Mouse (Mus musculus) megakaryocyte, embryonic 14.5 days (primary cell): ENCODE data around the gene Phactr1. TPM values are rescaled to one million over a fixed set of nuclear protein-coding genes. Genes with fewer than 3 reads are reported as not detected.

ENCODE experiments used
- H3K27me3 ChIP-seq: replicated peaks from 2 replicates; pipeline ENCODE3; 2012; ENCODE audit warnings: inconsistent platforms
- H3K36me3 ChIP-seq: replicated peaks from 2 replicates; pipeline ENCODE3; 2012; ENCODE audit warnings: low read length, inconsistent platforms, mixed read lengths
- H3K4me1 ChIP-seq: 2 replicates; pipeline ENCODE4 v1.6.1; 2012; ENCODE audit warnings: inconsistent platforms
- H3K4me3 ChIP-seq: replicated peaks from 2 replicates; pipeline ENCODE3; 2012; ENCODE audit warnings: moderate library complexity, mild to moderate bottlenecking, inconsistent platforms
- H3K9me3 ChIP-seq: 2 replicates; pipeline ENCODE4 v1.6.1; 2012; ENCODE audit warnings: inconsistent platforms
- FLI1 ChIP-seq: IDR thresholded peaks from 2 replicates; pipeline ENCODE4 v1.6.1; 2012; ENCODE audit warnings: low read length, inconsistent platforms, mixed read lengths
- GATA1 ChIP-seq: IDR thresholded peaks from 3 replicates; pipeline ENCODE4 v1.6.1; 2012; ENCODE audit warnings: mixed read lengths, low read length, inconsistent platforms, borderline replicate concordance
- polyA plus RNA-seq: library from polyadenylated mRNA; stranded (reverse); fragments of >175 nt; gene quantifications from 2 replicates; pipeline ENCODE4 v1.2.3, GENCODE M21; 2012; ENCODE audit warnings: low replicate concordance; ENCODE audit not compliant: insufficient read depth

Gene Phactr1
- polyA plus RNA-seq, 1 experiment, result 0.01 TPM

DNA sequence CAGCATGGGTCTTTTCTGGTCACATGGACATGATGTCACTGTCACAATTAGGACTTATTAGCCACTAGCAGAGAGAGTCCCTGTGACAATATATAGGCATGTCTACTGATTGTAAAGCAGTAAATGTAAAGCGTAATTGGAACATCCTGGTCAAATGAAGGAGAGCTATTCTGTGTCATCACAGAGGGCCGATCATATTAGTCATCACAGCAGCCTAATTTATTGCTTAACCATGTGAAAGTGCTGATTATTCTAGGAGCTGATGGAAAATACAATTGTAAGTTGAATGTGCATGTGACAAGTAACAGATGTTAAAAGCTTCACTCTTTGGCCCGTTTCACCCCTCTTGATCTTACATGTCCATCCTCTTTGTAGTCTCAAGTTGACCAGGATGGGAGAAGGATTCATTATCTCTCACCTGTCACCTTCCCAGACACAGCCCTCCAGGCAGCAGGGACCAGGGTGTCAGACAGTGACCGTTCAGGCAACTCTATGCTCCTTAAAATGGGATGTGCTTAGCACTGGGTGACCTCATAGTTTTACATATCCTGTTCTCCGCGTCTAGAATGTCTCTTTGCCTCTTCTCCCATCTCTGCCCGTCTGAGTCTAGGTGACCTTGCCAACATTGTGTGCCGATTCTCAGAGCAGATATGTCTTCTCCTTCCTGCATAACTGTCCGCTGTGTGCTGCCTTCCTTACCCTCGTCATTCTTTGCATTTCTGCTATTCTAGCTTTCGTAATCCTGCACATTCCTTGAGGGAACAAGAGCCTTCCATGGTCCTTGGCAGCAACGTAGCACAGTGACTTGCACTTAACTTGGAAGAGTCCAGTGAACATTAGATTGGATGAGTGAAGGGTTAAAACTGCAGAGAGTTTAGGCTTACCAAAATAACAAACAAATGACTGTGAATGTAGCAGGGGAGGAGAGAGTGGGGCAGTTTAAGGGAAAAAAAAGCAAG is 209.4 kb downstream of the Phactr1 start:
- no peaks in the 10 kb centered on the region for H3K4me1 ChIP-seq
- H3K4me3 ChIP-seq, result no peak overlapping the region
- H3K27me3 ChIP-seq, result no peaks in the 10 kb centered on the region
- TF ChIP-seq GATA1 (no peak), FLI1 (no peak)
- H3K36me3 ChIP-seq, result no peaks in the 10 kb centered on the region
- H3K9me3 ChIP-seq, result peaks cover 25% of the 10 kb centered on the region

DNA sequence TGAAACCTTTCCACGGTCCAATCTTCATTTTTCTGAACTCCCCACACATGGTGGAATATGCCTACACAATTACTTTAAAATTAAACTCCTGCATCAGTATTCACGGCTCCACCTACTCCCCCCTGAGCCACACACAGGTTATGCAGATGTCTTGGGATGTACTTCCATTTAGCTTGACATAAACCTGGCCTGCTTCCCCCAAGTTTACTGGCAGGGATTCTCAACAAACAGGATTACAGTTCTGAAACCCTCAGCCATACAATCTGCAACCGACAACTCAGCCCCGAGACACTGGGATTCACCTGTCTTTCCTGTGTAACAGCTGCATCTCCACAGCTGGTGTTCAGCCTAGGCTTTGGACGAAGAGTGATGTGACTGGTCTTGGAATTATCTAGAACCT is 210.2 kb downstream of the Phactr1 start:
- no peak for TF ChIP-seq GATA1
- TF ChIP-seq FLI1, result no peak
- Histone ChIP-seq H3K36me3 (no peaks in the 10 kb centered on the region), H3K4me3 (no peak overlapping the region), H3K9me3 (peaks cover 32% of the 10 kb centered on the region), H3K4me1 (no peaks in the 10 kb centered on the region), H3K27me3 (no peaks in the 10 kb centered on the region)

DNA sequence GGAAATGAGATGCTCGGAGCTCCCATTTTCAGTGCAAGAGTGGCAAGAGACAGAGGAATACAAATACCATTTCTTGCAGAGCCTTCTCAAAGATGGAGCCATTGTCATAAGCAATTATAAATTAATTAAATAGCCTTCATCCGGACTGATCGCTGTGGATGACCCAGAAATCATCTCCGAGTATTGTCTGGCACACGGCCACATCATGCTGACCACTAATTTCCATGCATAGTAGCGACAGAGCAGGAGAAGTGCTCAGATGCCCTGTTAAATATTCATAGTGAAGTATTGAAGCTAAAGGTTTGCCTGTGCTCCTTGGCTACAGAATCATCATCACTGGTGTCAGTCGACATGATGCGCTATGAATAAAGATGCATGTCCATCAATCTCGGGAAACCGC is 213.6 kb downstream of the Phactr1 start:
- TF ChIP-seq GATA1 (no peak), FLI1 (no peak)
- no peaks in the 10 kb centered on the region for H3K36me3 ChIP-seq
- H3K9me3 ChIP-seq, result peaks cover 32% of the 10 kb centered on the region
- H3K4me3 ChIP-seq, result no peak overlapping the region
- H3K27me3 ChIP-seq, result no peaks in the 10 kb centered on the region
- H3K4me1 ChIP-seq, result no peaks in the 10 kb centered on the region

DNA sequence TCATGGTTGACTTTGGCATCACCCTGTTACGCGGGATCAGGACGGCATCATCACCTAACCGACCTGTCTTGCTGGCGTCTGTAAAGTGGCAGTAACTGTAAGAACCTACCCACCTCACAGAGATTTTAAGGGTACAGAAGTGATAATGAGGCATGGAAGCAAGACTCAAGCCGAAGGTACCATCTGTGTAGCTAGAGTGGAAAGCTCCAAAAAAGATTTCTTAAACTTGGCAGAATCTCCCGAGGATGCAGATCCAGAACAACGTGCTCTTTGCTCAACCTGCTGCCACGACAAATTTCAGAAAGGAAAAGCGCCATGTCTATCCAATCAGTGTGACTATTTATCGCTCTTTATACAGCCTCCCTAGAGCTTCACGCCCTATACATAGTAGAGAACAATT is 214.2 kb downstream of the Phactr1 start:
- Histone ChIP-seq H3K4me3 (no peak overlapping the region), H3K27me3 (no peaks in the 10 kb centered on the region), H3K9me3 (peaks cover 32% of the 10 kb centered on the region), H3K36me3 (no peaks in the 10 kb centered on the region), H3K4me1 (no peaks in the 10 kb centered on the region)
- TF ChIP-seq GATA1, result no peak
- no peak for TF ChIP-seq FLI1

DNA sequence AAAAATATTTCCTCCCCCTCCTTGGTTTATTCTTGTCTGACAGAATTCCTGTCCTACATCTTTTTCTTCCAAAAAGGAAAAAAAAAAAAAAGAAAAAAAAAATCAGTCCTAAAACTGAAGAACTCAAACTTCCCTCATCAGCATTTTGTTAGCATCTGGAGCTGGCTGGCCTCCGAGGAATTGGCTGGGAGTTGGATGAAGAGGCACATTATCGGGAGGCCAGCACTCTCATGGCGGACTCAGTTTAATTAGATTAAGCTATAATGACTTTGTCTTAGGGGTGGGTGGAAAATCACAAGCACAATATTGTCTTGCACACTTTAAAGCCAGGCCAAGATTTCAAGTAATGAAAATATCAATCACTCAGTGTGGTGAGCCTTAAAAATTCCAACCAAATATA is 215.6 kb downstream of the Phactr1 start:
- H3K9me3 ChIP-seq, result peaks cover 32% of the 10 kb centered on the region
- H3K4me1 ChIP-seq, result no peaks in the 10 kb centered on the region
- H3K4me3 ChIP-seq, result no peak overlapping the region
- no peaks in the 10 kb centered on the region for H3K27me3 ChIP-seq
- H3K36me3 ChIP-seq, result no peaks in the 10 kb centered on the region
- no peak for TF ChIP-seq GATA1
- TF ChIP-seq FLI1, result no peak

DNA sequence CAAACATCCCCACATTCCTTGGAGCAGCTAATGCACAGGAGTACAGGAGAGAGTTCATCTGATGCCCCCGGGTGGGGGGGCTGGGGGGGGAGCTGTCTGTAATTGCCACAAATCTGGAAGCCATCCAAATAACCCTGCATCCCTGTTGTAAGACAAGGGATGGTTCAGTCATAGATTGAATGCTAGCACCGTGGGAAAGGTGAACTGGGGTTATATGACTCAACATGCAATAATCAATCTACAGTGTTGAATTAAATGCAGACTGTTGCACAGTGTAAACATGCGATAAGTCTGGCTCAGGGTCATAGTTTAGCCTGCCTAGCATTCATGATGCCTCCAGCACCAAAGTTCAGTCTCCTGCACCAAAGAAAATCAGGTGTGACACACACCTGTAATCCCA is 219.2 kb downstream of the Phactr1 start:
- H3K9me3 ChIP-seq, result peaks cover 9% of the 10 kb centered on the region; the same call in 1 of the 2 replicates
- TF ChIP-seq GATA1 (no peak), FLI1 (no peak)
- H3K4me3 ChIP-seq, result no peak overlapping the region

DNA sequence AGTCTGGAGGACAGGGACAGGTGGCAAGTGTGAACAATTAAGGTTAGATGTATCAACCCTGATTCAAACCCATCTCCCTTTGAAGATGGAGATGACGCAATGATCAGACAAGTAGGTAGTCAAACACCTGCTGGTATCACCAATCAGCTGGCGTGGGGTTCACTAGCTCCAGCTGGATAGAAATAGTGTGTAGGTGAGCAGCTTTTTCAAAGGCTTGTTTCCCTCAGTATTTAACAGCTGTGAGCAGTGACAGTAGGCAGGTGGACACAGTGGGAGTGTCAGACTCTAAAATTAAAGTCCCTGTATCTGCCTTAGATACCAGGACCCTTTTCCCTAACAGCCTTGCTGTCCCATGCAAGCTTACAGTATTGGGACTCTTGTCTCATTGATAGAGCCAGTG is 221.4 kb downstream of the Phactr1 start:
- Histone ChIP-seq H3K36me3 (no peaks in the 10 kb centered on the region), H3K4me3 (no peak overlapping the region), H3K27me3 (no peaks in the 10 kb centered on the region), H3K4me1 (no peaks in the 10 kb centered on the region), H3K9me3 (peaks cover 2% of the 10 kb centered on the region)
- TF ChIP-seq GATA1 (no peak), FLI1 (no peak)

More for the DNA sequence above, 219.2 kb downstream of the Phactr1 start:
- Histone ChIP-seq H3K36me3 (no peaks in the 10 kb centered on the region), H3K4me1 (no peaks in the 10 kb centered on the region), H3K27me3 (no peaks in the 10 kb centered on the region)

DNA sequence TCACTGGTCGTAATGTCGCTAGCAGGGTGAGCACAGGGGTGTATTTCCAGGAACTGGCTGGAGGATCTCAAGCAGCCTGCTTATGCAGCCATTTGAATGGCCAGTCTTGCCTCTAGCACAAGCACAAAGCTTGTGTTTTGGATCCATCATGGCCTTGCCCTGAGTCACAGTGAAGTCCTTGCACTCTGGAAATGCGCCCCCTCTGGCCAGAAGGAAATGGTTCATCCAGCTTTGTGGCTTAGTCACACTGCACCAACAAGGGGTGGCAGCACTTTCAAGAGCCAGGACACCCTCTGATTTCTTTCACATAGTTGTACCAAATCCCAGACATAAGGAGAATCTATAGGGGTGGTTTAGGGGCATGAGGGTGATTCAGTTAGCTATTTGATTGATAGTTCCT is 222.4 kb downstream of the Phactr1 start:
- H3K36me3 ChIP-seq, result no peaks in the 10 kb centered on the region
- H3K27me3 ChIP-seq, result no peaks in the 10 kb centered on the region
- peaks cover 4% of the 10 kb centered on the region; the same call in 1 of the 2 replicates for H3K9me3 ChIP-seq
- no peaks in the 10 kb centered on the region for H3K4me1 ChIP-seq
- no peak overlapping the region for H3K4me3 ChIP-seq
- no peak for TF ChIP-seq GATA1
- no peak for TF ChIP-seq FLI1

DNA sequence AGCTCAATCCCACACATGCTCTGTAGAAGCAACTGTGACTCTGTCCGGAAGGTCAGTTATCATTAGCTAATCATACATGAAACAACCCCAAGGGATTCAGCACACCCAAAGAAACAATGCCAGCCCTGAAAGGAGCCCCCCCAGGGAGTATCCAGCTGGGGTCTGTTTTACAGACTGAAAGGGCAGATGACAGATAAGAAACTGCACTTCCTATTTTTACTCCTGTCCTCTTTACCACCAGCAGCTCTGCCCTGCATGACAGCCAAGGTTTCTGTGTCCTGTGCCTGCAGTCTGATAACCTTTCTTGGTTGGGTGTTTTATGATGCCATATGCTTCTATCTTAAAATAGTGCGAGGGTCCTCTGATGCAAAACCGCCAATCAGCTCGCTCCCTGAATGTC is 225.4 kb downstream of the Phactr1 start:
- TF ChIP-seq GATA1, result no peak
- TF ChIP-seq FLI1, result no peak
- H3K9me3 ChIP-seq, result peaks cover 4% of the 10 kb centered on the region; the same call in 1 of the 2 replicates
- H3K4me1 ChIP-seq, result no peaks in the 10 kb centered on the region
- H3K36me3 ChIP-seq, result no peaks in the 10 kb centered on the region
- H3K4me3 ChIP-seq, result no peak overlapping the region
- no peaks in the 10 kb centered on the region for H3K27me3 ChIP-seq

DNA sequence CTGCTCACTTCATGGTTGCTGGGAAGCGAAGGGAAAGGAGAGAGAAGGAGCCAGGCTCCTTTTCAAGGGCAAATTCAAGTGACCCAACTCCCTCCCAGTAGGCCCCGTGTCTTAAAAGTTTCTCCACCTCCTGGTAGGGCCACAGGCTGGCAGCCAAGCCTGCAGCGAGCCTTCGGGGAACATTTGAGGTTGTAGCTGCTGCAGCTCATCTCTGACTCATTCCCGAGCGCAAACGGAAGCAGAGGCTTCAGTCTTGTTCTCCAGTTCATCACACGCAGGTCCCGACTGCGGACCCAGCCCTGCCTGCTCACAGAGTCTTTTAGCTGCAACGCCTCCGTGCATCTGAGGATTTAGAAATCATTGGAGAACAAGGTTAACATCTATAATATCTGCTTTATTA is 226.6 kb downstream of the Phactr1 start:
- H3K9me3 ChIP-seq, result peaks cover 9% of the 10 kb centered on the region; the same call in 1 of the 2 replicates
- H3K4me3 ChIP-seq, result no peak overlapping the region
- H3K4me1 ChIP-seq, result no peaks in the 10 kb centered on the region
- no peak for TF ChIP-seq FLI1
- no peak for TF ChIP-seq GATA1
- no peaks in the 10 kb centered on the region for H3K27me3 ChIP-seq
- no peaks in the 10 kb centered on the region for H3K36me3 ChIP-seq

DNA sequence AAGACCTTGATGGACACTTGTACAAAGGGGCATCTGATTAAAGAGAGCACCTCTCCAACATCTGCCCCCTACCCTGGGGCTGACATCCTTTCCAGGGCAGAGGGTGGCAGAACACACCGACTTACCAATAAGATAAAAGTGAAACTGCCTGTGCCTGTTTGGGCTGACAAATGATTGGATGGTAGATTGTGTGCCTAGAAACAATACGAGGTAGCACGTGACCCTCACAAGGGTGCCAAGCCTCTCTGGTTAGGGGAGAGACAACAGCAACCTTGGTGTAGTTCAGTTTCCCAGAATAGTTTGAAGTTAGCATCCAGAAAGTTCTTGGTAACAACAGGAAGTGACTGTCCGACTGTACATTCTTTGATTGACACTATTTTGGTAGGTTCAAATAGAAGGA is 234.7 kb downstream of the Phactr1 start:
- Histone ChIP-seq H3K9me3 (peaks cover 10% of the 10 kb centered on the region), H3K36me3 (no peaks in the 10 kb centered on the region), H3K27me3 (peaks cover 37% of the 10 kb centered on the region), H3K4me3 (no peak overlapping the region), H3K4me1 (peaks cover 10% of the 10 kb centered on the region)
- TF ChIP-seq FLI1 (no peak), GATA1 (no peak)
